ENCODE assay signal across 11 mouse cellular contexts in genomic region chr6:30356161-30356560, GRCm38 (mm10). TPM values are rescaled to one million over a fixed set of nuclear protein-coding genes. Genes with fewer than 3 reads are reported as not detected.
DNase-seq lines count a peak whose midpoint lies in the region; ATAC-seq and TF ChIP-seq lines count a peak whose summit lies in the region.
"Had no signal": no experiment of that assay in that cellular context is flagged by ENCODE, and none has a peak within 500 bp of the region (broad histone marks: within the 10 kb centered on the region; RNA-seq: fewer than 3 reads in every experiment).

No protein-coding gene starts in this region.

- H3K4me3 ChIP-seq in liver, adult 2 months (ENCODE audit: insufficient read depth, low read depth, low read length) = no peak overlapping the region
- H3K4me3 ChIP-seq in bone marrow, adult 2 months (replicated peaks; ENCODE audit: control insufficient read depth, low read depth, low read length) = no peak overlapping the region
- no peak overlapping the region for H3K4me3 ChIP-seq in layer of hippocampus, adult 2 months
- H3K4me3 ChIP-seq: hindbrain, embryonic 10.5 days; midbrain, embryonic 12.5 days had no signal

- H3K9ac ChIP-seq in liver, adult 2 months (ENCODE audit: low read depth, low read length) = no peak overlapping the region
- H3K9ac ChIP-seq: forebrain, postnatal 0 days; midbrain, embryonic 12.5 days had no signal

- TF ChIP-seq CTCF in liver, adult 2 months (IDR thresholded peaks at IDR 0.05; ENCODE audit: low read depth, low read length) = no peak
- no peak for TF ChIP-seq CTCF in bone marrow, adult 2 months (IDR thresholded peaks at IDR 0.05; ENCODE audit: control insufficient read depth, insufficient read depth, low read length)
- no peak for TF ChIP-seq CTCF in layer of hippocampus, adult 2 months (conservative IDR thresholded peaks at IDR 0.05)

- peak; percentile 87 for DNase-seq in liver, adult 2 months (ENCODE audit: extremely low read depth, low read depth, low spot score)
- no peak for DNase-seq in liver
- peak; percentile 57 for DNase-seq in cerebellum, adult 9-10 months
- no peak for DNase-seq in layer of hippocampus, adult 2 months (ENCODE audit: low spot score in 2 of 2)
- DNase-seq in lung, postnatal 25 days (ENCODE audit: low spot score) = no peak
- DNase-seq: forebrain, postnatal 0 days; kidney, adult 18-20 months had no signal

- 52% methylated on average over 5 of the region's 5 CpGs for WGBS in liver, adult 2 months
- 75% methylated on average over 5 of the region's 5 CpGs for WGBS in bone marrow, adult 2 months

- no peaks in the 10 kb centered on the region for H3K36me3 ChIP-seq in liver, adult 2 months (ENCODE audit: control insufficient read depth, insufficient read depth, low read length)
- H3K36me3 ChIP-seq: hindbrain, embryonic 10.5 days; midbrain, embryonic 12.5 days had no signal

- 0 out of 2 replicates have a peak overlapping the region, but pooled peaks have one; percentile 5 for H3K27ac ChIP-seq in liver, adult 2 months (replicated peaks; ENCODE audit: insufficient read depth, low read depth, low read length)
- peak overlapping the region; percentile 46; the same call in 1 of the 2 replicates for H3K27ac ChIP-seq in bone marrow, adult 2 months (ENCODE audit: control insufficient read depth, insufficient read depth, low read depth, low read length, poor library complexity)
- H3K27ac ChIP-seq in layer of hippocampus, adult 2 months = no peak overlapping the region
- H3K27ac ChIP-seq: hindbrain, embryonic 10.5 days; midbrain, embryonic 12.5 days had no signal

- 0 out of 2 replicates have a peak, but pooled peaks have one; percentile 20 for ATAC-seq in megakaryocyte progenitor cell, adult 5-6 weeks (replicated peaks; ENCODE audit: poor library complexity)
- ATAC-seq: forebrain, postnatal 0 days had no signal

- no peaks in the 10 kb centered on the region for H3K27me3 ChIP-seq in liver, adult 2 months (ENCODE audit: control insufficient read depth, insufficient read depth, low read length)
- H3K27me3 ChIP-seq: midbrain, embryonic 12.5 days had no signal

- no peak for TF ChIP-seq POLR2A in liver, adult 2 months (IDR thresholded peaks at IDR 0.05; ENCODE audit: extremely low read depth, insufficient read depth, low read length)
- TF ChIP-seq POLR2A in bone marrow, adult 2 months (IDR thresholded peaks at IDR 0.05; ENCODE audit: borderline replicate concordance, control insufficient read depth, low read depth, low read length) = no peak

- no peaks in the 10 kb centered on the region for H3K79me2 ChIP-seq in liver, adult 2 months (ENCODE audit: control insufficient read depth, insufficient read depth, low read length)

- peaks cover 6% of the 10 kb centered on the region for H3K4me1 ChIP-seq in liver, adult 2 months (ENCODE audit: control insufficient read depth, insufficient read depth, low read length)
- H3K4me1 ChIP-seq in bone marrow, adult 2 months (ENCODE audit: control insufficient read depth, insufficient read depth, low read length) = peaks cover 3% of the 10 kb centered on the region; the same call in 1 of the 2 replicates
- H3K4me1 ChIP-seq: midbrain, embryonic 12.5 days had no signal

RNA-seq across cellular contexts. Expression of gene Zc3hc1, which starts 34.7 kb away (rescaled TPM):
- 7.2 and 8.2 TPM in 2 replicates for total RNA-seq in liver, adult 2 months (2014; rRNA removed)
- polyA plus RNA-seq in liver, adult 2 months (2012; rRNA removed) = 7.3 and 11.0 TPM in 2 replicates
- 9.1 and 17.1 TPM in 2 replicates for polyA plus RNA-seq in bone marrow, adult 2 months (2011; ENCODE audit: insufficient read depth, insufficient read length, low replicate concordance, missing spikeins)
- 31.0 and 35.6 TPM in 2 replicates for total RNA-seq in megakaryocyte progenitor cell, adult 5-6 weeks (2015)
- 41.4 and 49.9 TPM in 2 replicates for total RNA-seq in megakaryocyte progenitor cell, adult 5-6 weeks (2017)
- total RNA-seq in layer of hippocampus, adult 2 months (2021) = 10 to 100 TPM; 23.7 to 25.1 TPM

RNA-seq across cellular contexts. Expression of gene Klhdc10, which starts 45.5 kb away (rescaled TPM):
- 18.8 and 25.0 TPM in 2 replicates for total RNA-seq in liver, adult 2 months (2014; rRNA removed)
- 18.9 and 19.0 TPM in 2 replicates for polyA plus RNA-seq in liver, adult 2 months (2012; rRNA removed)
- polyA plus RNA-seq in bone marrow, adult 2 months (2011; ENCODE audit: insufficient read depth, insufficient read length, low replicate concordance, missing spikeins) = 8.6 and 15.5 TPM in 2 replicates
- total RNA-seq in megakaryocyte progenitor cell, adult 5-6 weeks (2015) = 27.2 and 28.4 TPM in 2 replicates
- 50.8 and 69.9 TPM in 2 replicates for total RNA-seq in megakaryocyte progenitor cell, adult 5-6 weeks (2017)
- total RNA-seq in layer of hippocampus, adult 2 months (2021) = 10 to 100 TPM; 88.8 to 96.1 TPM

RNA-seq across cellular contexts. Expression of gene Ube2h, which starts 51.8 kb away (rescaled TPM):
- 30.7 and 30.9 TPM in 2 replicates for total RNA-seq in liver, adult 2 months (2014; rRNA removed)
- polyA plus RNA-seq in liver, adult 2 months (2012; rRNA removed) = 43.3 and 57.2 TPM in 2 replicates
- polyA plus RNA-seq in bone marrow, adult 2 months (2011; ENCODE audit: insufficient read depth, insufficient read length, low replicate concordance, missing spikeins) = 35.1 and 44.9 TPM in 2 replicates
- 6.7 and 8.9 TPM in 2 replicates for total RNA-seq in megakaryocyte progenitor cell, adult 5-6 weeks (2015)
- 5.6 and 7.5 TPM in 2 replicates for total RNA-seq in megakaryocyte progenitor cell, adult 5-6 weeks (2017)
- 10 to 100 TPM; 87.9 to 88.1 TPM for total RNA-seq in layer of hippocampus, adult 2 months (2021)

Comparison
In these comparisons a context has a peak if more than half of its experiments do, and no peak if none do; other contexts are left out.
1. DNase-seq: peak in liver, adult 2 months (single experiment) and cerebellum, adult 9-10 months (single experiment); none in liver (single experiment), layer of hippocampus, adult 2 months (0 of 2) and lung, postnatal 25 days (single experiment).